Mouse (Mus musculus) adrenal gland, postnatal 14 days (tissue): ENCODE measurements around the gene Tfeb. TPM values are rescaled to one million over a fixed set of nuclear protein-coding genes. Genes with fewer than 3 reads are reported as not detected.

ENCODE experiments used
- DNase-seq: peaks from one replicate; pipeline ENCODE4 v3.0.0; 2021; ENCODE audit warnings: mixed read lengths
- total RNA-seq: library from RNA; stranded (reverse); gene quantifications from 2 replicates; pipeline ENCODE4 v1.2.3, GENCODE M21; 2021

Tfeb gene
- total RNA-seq, 1 experiment from 2014 or later = 18.9 TPM

GRCm38 (mm10) chr17:47711883-47712282 is 24.9 kb upstream of the Tfeb start:
- DNase-seq = no peak

- DNase-seq = no peak
Observed at GRCm38 (mm10) chr17:47712889-47713571, 23.8 kb upstream of the Tfeb start.

- DNase-seq = no peak
Observed at GRCm38 (mm10) chr17:47715037-47715436, 21.8 kb upstream of the Tfeb start.

- DNase-seq = no peak
Observed at GRCm38 (mm10) chr17:47721183-47721582, 15.6 kb upstream of the Tfeb start.

GRCm38 (mm10) chr17:47726566-47726965 is 10.3 kb upstream of the Tfeb start, which contains the start of gene Pgc:
Pgc (plus strand) TSS chr17:47726842.
- DNase-seq = no peak

- no peak for DNase-seq
Observed at GRCm38 (mm10) chr17:47730633-47731575, 5.9 kb upstream of the Tfeb start.

- DNase-seq = no peak
Observed at GRCm38 (mm10) chr17:47735553-47736100, 1.2 kb upstream of the Tfeb start.

- peak; percentile 93 for DNase-seq
Observed at GRCm38 (mm10) chr17:47737271-47738065, 638 bp downstream of the Tfeb start.

- peak; percentile 74 for DNase-seq
Observed at GRCm38 (mm10) chr17:47738066-47738878, 1.4 kb downstream of the Tfeb start.

GRCm38 (mm10) chr17:47738879-47739798 is 2.3 kb downstream of the Tfeb start:
- DNase-seq = peak; percentile 39

- no peak for DNase-seq
Observed at GRCm38 (mm10) chr17:47740186-47740585, 3.4 kb downstream of the Tfeb start.

GRCm38 (mm10) chr17:47742991-47743734 is 6.3 kb downstream of the Tfeb start:
- DNase-seq = peak; percentile 52

GRCm38 (mm10) chr17:47744086-47744485 is 7.3 kb downstream of the Tfeb start:
- DNase-seq = no peak

- peak; percentile 50 for DNase-seq
Observed at GRCm38 (mm10) chr17:47744746-47745368, 8.0 kb downstream of the Tfeb start.

- DNase-seq = peak; percentile 61
Observed at GRCm38 (mm10) chr17:47748791-47749553, 12.1 kb downstream of the Tfeb start.

- DNase-seq = no peak
Observed at GRCm38 (mm10) chr17:47749626-47750025, 12.8 kb downstream of the Tfeb start.

GRCm38 (mm10) chr17:47750101-47750500 is 13.3 kb downstream of the Tfeb start:
- DNase-seq = no peak

GRCm38 (mm10) chr17:47751811-47752210 is 15.0 kb downstream of the Tfeb start:
- no peak for DNase-seq
